Mouse (Mus musculus) kidney, adult 2 months (tissue): Measurements from ENCODE around the gene Jmjd1c.

Experiments used
- CTCF ChIP-seq: fragments of 200-500 bp; conservative IDR thresholded peaks from 2 replicates; pipeline ENCODE4 v1.5.1; 2011; ENCODE audit warnings: low read depth, mild to moderate bottlenecking, control low read depth, low read length, moderate library complexity, mixed read lengths; ENCODE audit not compliant: insufficient read depth, insufficient read length
- POLR2A ChIP-seq: fragments of 200-500 bp; IDR thresholded peaks from one replicate; pipeline ENCODE4 v1.6.1; 2011; ENCODE audit warnings: low read depth, low read length, control low read depth

DNA sequence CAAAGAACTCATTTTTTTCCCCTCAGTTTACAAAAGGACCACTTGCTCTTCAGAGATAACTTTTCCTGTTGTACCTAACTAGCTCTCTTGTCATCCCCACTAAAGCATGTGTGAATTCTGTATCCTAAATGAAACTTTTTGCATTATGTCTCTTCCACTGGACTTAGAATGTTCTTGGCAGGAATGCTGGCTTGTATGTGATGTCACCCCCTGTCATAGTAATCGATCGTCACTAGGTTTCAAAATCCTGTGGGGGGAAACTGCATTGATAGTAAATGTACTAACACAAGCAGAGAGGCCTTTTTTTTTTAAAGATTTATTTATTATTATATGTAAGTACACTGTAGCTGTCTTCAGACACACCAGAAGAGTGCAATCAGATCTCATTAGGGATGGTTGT, 112.0 kb downstream of the Jmjd1c start:
- TF ChIP-seq CTCF (no peak), POLR2A (no peak)
